Mouse (Mus musculus) kidney, embryonic 16.5 days (tissue): ENCODE data around the gene H2-Ab1. TPM values are rescaled to one million over a fixed set of nuclear protein-coding genes. Genes with fewer than 3 reads are reported as not detected.
"Not testable (repeated sequence)": the region's sequence is repeated elsewhere in the genome, so short reads cannot be mapped to it uniquely, and the experiment has no call there.

Experiments used
- ATAC-seq: fragments of 200-750 bp; cut with Nextera tagmentation; 2 replicates; pipeline ENCODE4 v1.8.0; 2017; ENCODE audit warnings: moderate TSS enrichment; ENCODE audit not compliant: low FRiP score, low TSS enrichment
- H3K27ac ChIP-seq: fragments of 300-500 bp; sonication (generic); 2 replicates; pipeline ENCODE4 v1.5.1; 2014; ENCODE audit warnings: low read length
- H3K27me3 ChIP-seq: fragments of 300-500 bp; sonication (generic); 2 replicates; pipeline ENCODE4 v1.6.1; 2014; ENCODE audit warnings: low read length, control low read depth, mixed read lengths; ENCODE audit not compliant: insufficient read depth
- H3K36me3 ChIP-seq: fragments of 300-500 bp; sonication (generic); 2 replicates; pipeline ENCODE4 v1.6.1; 2014; ENCODE audit warnings: low read length, control low read depth, mixed read lengths; ENCODE audit not compliant: insufficient read depth
- H3K4me1 ChIP-seq: fragments of 300-500 bp; sonication (generic); 2 replicates; pipeline ENCODE4 v1.6.1; 2014; ENCODE audit warnings: low read length, control low read depth, mixed read lengths; ENCODE audit not compliant: insufficient read depth
- H3K4me2 ChIP-seq: fragments of 300-500 bp; sonication (generic); replicated peaks from 2 replicates; pipeline ENCODE4 v1.6.1; 2014; ENCODE audit warnings: low read depth, low read length
- H3K4me3 ChIP-seq: fragments of 300-500 bp; sonication (generic); 2 replicates; pipeline ENCODE4 v1.5.1; 2014; ENCODE audit warnings: mild to moderate bottlenecking, low read length
- H3K9ac ChIP-seq: fragments of 300-500 bp; sonication (generic); replicated peaks from 2 replicates; pipeline ENCODE4 v1.6.1; 2014; ENCODE audit warnings: low read length
- H3K9me3 ChIP-seq: fragments of 300-500 bp; sonication (generic); 2 replicates; pipeline ENCODE4 v1.6.1; 2016; ENCODE audit warnings: low read length, control low read depth
- WGBS: fragments of 180-500 bp; shearing (Covaris S2); extraction: QIAGEN DNeasy Blood & Tissue Kit; methylation state at CpG from one replicate; pipeline ENCODE4 v1.1.7; 2014; 5-methylcytosine and 5-hydroxymethylcytosine counted together
- polyA plus RNA-seq: library from polyadenylated mRNA; unstranded; fragments of >200 nt; fragmentation: Nextera tagmentation; extraction: Ambion mirVana; gene quantifications from 2 replicates; pipeline ENCODE4 v1.2.1, GENCODE M21; 2015

The H2-Ab1 gene
- polyA plus RNA-seq, 1 experiment from 2014 or later = 37.9 TPM

GRCm38 (mm10) chr17:34309225-34309624, 51.7 kb downstream of the H2-Ab1 start:
- H3K9ac ChIP-seq = peak overlapping the region; percentile 74
- H3K36me3 ChIP-seq = no peaks in the 10 kb centered on the region
- 0 out of 2 replicates have a peak, but pooled peaks cover 2% of the 10 kb centered on the region for H3K27me3 ChIP-seq
- WGBS = 22% methylated on average over 10 of the region's 10 CpGs
- 0 out of 2 replicates have a peak, but pooled peaks cover 3% of the 10 kb centered on the region for H3K4me1 ChIP-seq
- H3K9me3 ChIP-seq = no peaks in the 10 kb centered on the region
- peak overlapping the region; percentile 69 for H3K4me3 ChIP-seq
- peak overlapping the region; percentile 77 for H3K4me2 ChIP-seq
- ATAC-seq = no peak
- H3K27ac ChIP-seq = peak overlapping the region; percentile 72

DNA sequence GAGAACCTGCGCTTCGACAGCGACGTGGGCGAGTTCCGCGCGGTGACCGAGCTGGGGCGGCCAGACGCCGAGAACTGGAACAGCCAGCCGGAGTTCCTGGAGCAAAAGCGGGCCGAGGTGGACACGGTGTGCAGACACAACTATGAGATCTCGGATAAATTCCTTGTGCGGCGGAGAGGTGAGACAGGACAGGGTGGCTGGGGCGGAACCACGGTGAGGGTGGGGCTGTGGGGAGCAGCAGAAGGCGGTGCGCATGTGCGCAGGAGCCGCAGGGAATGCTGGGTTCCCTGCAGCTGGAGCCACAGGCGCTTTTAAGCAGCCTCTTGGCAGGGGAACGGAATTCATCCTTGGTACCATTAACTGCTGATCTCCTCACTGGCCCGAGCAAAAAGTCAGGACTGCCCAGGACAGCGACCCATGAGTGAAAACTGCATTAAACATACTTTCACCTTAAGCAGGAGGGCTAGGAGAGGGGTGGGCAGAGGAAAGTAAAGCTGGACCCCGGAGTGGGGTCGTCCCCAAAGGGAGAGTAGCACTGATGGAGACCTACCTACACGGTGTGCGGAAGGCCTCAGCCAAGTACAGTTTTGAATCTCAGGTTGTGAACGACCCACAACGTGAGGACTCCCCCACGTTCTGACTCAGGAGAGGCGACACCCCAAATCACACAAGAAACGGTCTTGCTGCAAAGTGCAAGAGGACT, 52.3 kb downstream of the H2-Ab1 start:
- Histone ChIP-seq H3K27ac (peak overlapping the region; percentile 72), H3K27me3 (0 out of 2 replicates have a peak, but pooled peaks cover 2% of the 10 kb centered on the region), H3K9me3 (no peaks in the 10 kb centered on the region), H3K4me2 (peak overlapping the region; percentile 77), H3K4me1 (0 out of 2 replicates have a peak, but pooled peaks cover 3% of the 10 kb centered on the region), H3K36me3 (no peaks in the 10 kb centered on the region), H3K9ac (peak overlapping the region; percentile 74), H3K4me3 (peak overlapping the region; percentile 69)
- WGBS = 23% methylated on average over 37 of the region's 38 CpGs
- peak; percentile 87 for ATAC-seq

DNA sequence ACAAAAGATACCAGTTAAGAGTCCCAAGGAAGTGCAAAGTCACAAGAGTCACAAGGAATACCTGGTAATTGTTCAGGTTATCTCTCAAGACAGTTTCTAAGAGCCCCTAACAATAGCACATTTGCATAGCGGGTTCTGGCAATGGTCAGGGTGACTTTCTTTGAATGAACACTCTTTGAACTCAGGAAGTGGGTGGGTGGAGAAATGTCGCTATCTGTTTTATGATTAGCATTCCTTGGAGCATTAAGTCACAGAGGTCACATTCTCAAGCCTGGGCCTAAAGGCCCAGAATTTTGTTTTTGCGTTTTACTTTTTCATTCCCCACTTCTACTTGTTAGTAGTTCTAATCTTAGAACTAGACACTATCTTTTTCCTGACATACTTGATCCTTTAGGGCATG, 53.0 kb downstream of the H2-Ab1 start:
- H3K27me3 ChIP-seq, H3K36me3 ChIP-seq, ATAC-seq, H3K4me1 ChIP-seq, H3K9me3 ChIP-seq, H3K27ac ChIP-seq, H3K4me2 ChIP-seq, H3K4me3 ChIP-seq, H3K9ac ChIP-seq: not testable (repeated sequence)
- 80% methylated on average over 3 of the region's 3 CpGs for WGBS

GRCm38 (mm10) chr17:34312185-34312584, 54.7 kb downstream of the H2-Ab1 start:
- 88% methylated on average over 1 of the region's 1 CpGs for WGBS
- no peak for ATAC-seq

GRCm38 (mm10) chr17:34313393-34313792, 55.9 kb downstream of the H2-Ab1 start:
- Histone ChIP-seq H3K4me2 (no peak overlapping the region), H3K27me3 (no peaks in the 10 kb centered on the region), H3K9me3 (no peaks in the 10 kb centered on the region), H3K9ac (no peak overlapping the region), H3K36me3 (no peaks in the 10 kb centered on the region), H3K4me3 (no peak overlapping the region), H3K4me1 (0 out of 2 replicates have a peak, but pooled peaks cover 3% of the 10 kb centered on the region), H3K27ac (no peak overlapping the region)
- WGBS = 34% methylated on average over 3 of the region's 3 CpGs
- ATAC-seq = no peak

More at GRCm38 (mm10) chr17:34312185-34312584, 54.7 kb downstream of the H2-Ab1 start:
- Histone ChIP-seq H3K9me3 (no peaks in the 10 kb centered on the region), H3K27me3 (0 out of 2 replicates have a peak, but pooled peaks cover 2% of the 10 kb centered on the region), H3K36me3 (no peaks in the 10 kb centered on the region), H3K4me2 (no peak overlapping the region), H3K4me1 (0 out of 2 replicates have a peak, but pooled peaks cover 3% of the 10 kb centered on the region), H3K4me3 (no peak overlapping the region), H3K9ac (no peak overlapping the region), H3K27ac (no peak overlapping the region)

- WGBS = 57% methylated on average over 9 of the region's 9 CpGs
- Histone ChIP-seq H3K9me3 (no peaks in the 10 kb centered on the region), H3K27ac (no peak overlapping the region), H3K4me3 (no peak overlapping the region), H3K4me2 (no peak overlapping the region), H3K27me3 (no peaks in the 10 kb centered on the region), H3K4me1 (0 out of 2 replicates have a peak, but pooled peaks cover 1% of the 10 kb centered on the region), H3K36me3 (no peaks in the 10 kb centered on the region), H3K9ac (no peak overlapping the region)
- ATAC-seq = no peak
These were observed 56.8 kb downstream of the H2-Ab1 start for GRCm38 (mm10) chr17:34314286-34314685.

DNA sequence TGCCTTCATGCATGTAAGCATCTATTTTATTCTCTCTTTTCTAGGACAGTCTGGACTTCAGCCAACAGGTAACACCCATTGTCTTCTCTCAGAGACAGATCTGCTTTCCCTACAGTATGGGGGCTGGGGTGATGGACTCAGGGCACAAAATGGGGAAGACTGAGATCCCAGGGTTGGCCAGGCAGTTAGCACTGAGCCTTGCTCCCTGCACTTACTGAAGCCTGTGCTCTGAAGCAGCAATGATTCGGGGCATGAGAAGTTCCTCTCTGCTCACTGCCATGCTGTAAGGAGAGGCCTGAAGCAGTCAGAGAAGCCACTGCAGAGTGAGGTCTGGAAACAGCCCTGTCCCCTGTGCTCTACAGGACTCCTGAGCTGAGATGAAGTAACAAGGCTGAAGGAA, 58.0 kb downstream of the H2-Ab1 start:
- Histone ChIP-seq H3K4me1 (no peaks in the 10 kb centered on the region), H3K27ac (no peak overlapping the region)
- 88% methylated on average over 1 of the region's 1 CpGs for WGBS

GRCm38 (mm10) chr17:34316697-34317096, 59.2 kb downstream of the H2-Ab1 start:
- Histone ChIP-seq H3K27me3 (no peaks in the 10 kb centered on the region), H3K4me3 (no peak overlapping the region), H3K4me1 (no peaks in the 10 kb centered on the region), H3K9me3 (no peaks in the 10 kb centered on the region), H3K27ac (no peak overlapping the region), H3K36me3 (no peaks in the 10 kb centered on the region), H3K4me2 (no peak overlapping the region), H3K9ac (no peak overlapping the region)
- no peak for ATAC-seq
- 79% methylated on average over 2 of the region's 2 CpGs for WGBS

More for the DNA sequence above, 58.0 kb downstream of the H2-Ab1 start:
- no peak overlapping the region for H3K4me2 ChIP-seq
- H3K27me3 ChIP-seq = no peaks in the 10 kb centered on the region
- no peak for ATAC-seq
- no peaks in the 10 kb centered on the region for H3K9me3 ChIP-seq
- H3K36me3 ChIP-seq = no peaks in the 10 kb centered on the region
- no peak overlapping the region for H3K9ac ChIP-seq
- H3K4me3 ChIP-seq = no peak overlapping the region

- ATAC-seq = no peak
- Histone ChIP-seq H3K4me3 (no peak overlapping the region), H3K4me2 (no peak overlapping the region), H3K9me3 (no peaks in the 10 kb centered on the region), H3K36me3 (no peaks in the 10 kb centered on the region), H3K27me3 (no peaks in the 10 kb centered on the region), H3K9ac (no peak overlapping the region), H3K27ac (no peak overlapping the region), H3K4me1 (no peaks in the 10 kb centered on the region)
- WGBS = 30% methylated on average over 2 of the region's 2 CpGs
These were observed 59.8 kb downstream of the H2-Ab1 start for GRCm38 (mm10) chr17:34317275-34317674.
